Comparison of ENCODE assay signal across 9 mouse cellular contexts in the genomic region with DNA sequence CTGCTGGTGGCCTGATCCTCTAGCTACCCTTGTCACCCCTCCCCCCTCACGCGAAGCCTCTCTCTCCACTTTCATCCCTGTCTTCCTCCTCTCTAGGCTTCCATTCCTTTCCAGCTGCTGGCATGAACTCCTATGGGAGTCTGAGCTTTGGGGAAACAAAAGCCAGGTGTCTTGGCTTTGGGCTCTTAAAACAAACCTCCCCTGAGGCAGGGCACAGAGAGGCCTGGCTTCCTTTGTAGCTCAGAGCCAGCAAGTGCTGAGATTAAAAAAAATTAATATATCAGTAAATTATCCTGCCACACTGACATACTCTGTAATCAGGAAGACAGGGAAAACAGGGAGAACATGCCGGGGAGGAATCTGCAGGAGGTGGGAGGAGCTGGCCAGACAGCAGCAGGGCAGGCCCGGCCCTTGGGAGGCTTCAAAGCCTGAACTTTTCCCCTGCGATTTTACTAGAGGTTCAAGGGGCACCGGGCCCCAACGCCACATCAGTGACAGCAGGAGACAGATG.
A peak's percentile ranks its signal among the peaks of the same experiment; 100 is the strongest.
DNase-seq lines count a peak whose midpoint lies in the region; ATAC-seq lines count a peak whose summit lies in the region.
"Had no signal": no experiment of that assay in that cellular context is flagged by ENCODE, and none has a peak within 500 bp of the region (broad histone marks: within the 10 kb centered on the region; RNA-seq: fewer than 3 reads in every experiment).

No protein-coding gene starts in this region.

- no peak overlapping the region for H3K4me2 ChIP-seq in limb, embryonic 11.5 days (ENCODE audit: low read depth, severe bottlenecking)
- H3K4me2 ChIP-seq in stomach, embryonic 16.5 days (ENCODE audit: low read depth, low read length) = no peak overlapping the region
- no peak overlapping the region for H3K4me2 ChIP-seq in forebrain, embryonic 11.5 days (ENCODE audit: low read depth, low read length, severe bottlenecking)

- no peaks in the 10 kb centered on the region for H3K36me3 ChIP-seq in limb, embryonic 11.5 days (ENCODE audit: control insufficient read depth, insufficient read depth, low read length)
- no peaks in the 10 kb centered on the region for H3K36me3 ChIP-seq in stomach, embryonic 16.5 days (ENCODE audit: control insufficient read depth, insufficient read depth, low read length)
- H3K36me3 ChIP-seq in forebrain, embryonic 11.5 days (ENCODE audit: control insufficient read depth, insufficient read depth, low read length) = no peaks in the 10 kb centered on the region

- no peak; the same call in 1 of the 2 replicates for ATAC-seq in limb, embryonic 11.5 days (ENCODE audit: insufficient number of reproducible peaks, low FRiP score, low TSS enrichment, low read depth)
- peak; percentile 65 for ATAC-seq in stomach, embryonic 16.5 days (ENCODE audit: insufficient read depth, low FRiP score)
- ATAC-seq in forebrain, embryonic 11.5 days (replicated peaks; ENCODE audit: low FRiP score) = no peak

- H3K27me3 ChIP-seq in limb, embryonic 11.5 days (ENCODE audit: control insufficient read depth, insufficient read depth, low read length) = no peaks in the 10 kb centered on the region
- H3K27me3 ChIP-seq in stomach, embryonic 16.5 days (ENCODE audit: control insufficient read depth, insufficient read depth, low read length) = no peaks in the 10 kb centered on the region
- no peaks in the 10 kb centered on the region for H3K27me3 ChIP-seq in forebrain, embryonic 11.5 days (ENCODE audit: control insufficient read depth, insufficient read depth, low read length)

- no peak overlapping the region for H3K27ac ChIP-seq in limb, embryonic 11.5 days (replicated peaks; ENCODE audit: low read depth, low read length)
- H3K27ac ChIP-seq in stomach, embryonic 16.5 days (ENCODE audit: low read length) = peak overlapping the region; percentile 8; the same call in 1 of the 2 replicates
- H3K27ac ChIP-seq in forebrain, embryonic 11.5 days (ENCODE audit: low read depth, low read length) = no peak overlapping the region

- H3K9me3 ChIP-seq in limb, embryonic 11.5 days (ENCODE audit: control insufficient read depth, low read length) = no peaks in the 10 kb centered on the region
- H3K9me3 ChIP-seq in stomach, embryonic 16.5 days (replicated peaks; ENCODE audit: control insufficient read depth, low read length) = no peaks in the 10 kb centered on the region
- H3K9me3 ChIP-seq in forebrain, embryonic 11.5 days (ENCODE audit: control insufficient read depth, low read length) = no peaks in the 10 kb centered on the region

- no peak overlapping the region for H3K4me3 ChIP-seq in limb, embryonic 11.5 days (ENCODE audit: low read depth, low read length)
- no peak overlapping the region for H3K4me3 ChIP-seq in stomach, embryonic 16.5 days (replicated peaks; ENCODE audit: low read length)
- H3K4me3 ChIP-seq in forebrain, embryonic 11.5 days (ENCODE audit: low read depth, low read length) = no peak overlapping the region

- H3K9ac ChIP-seq in limb, embryonic 11.5 days (ENCODE audit: low read length) = no peak overlapping the region
- no peak overlapping the region for H3K9ac ChIP-seq in stomach, embryonic 16.5 days (ENCODE audit: low read length)
- no peak overlapping the region for H3K9ac ChIP-seq in forebrain, embryonic 11.5 days (ENCODE audit: low read length)

- DNase-seq in lung, adult 18-20 months = peak; percentile 10
- no peak for DNase-seq in lung, postnatal 25 days (ENCODE audit: low spot score)
- DNase-seq in heart, postnatal 14 days = peak; percentile 6 to 13
- DNase-seq in limb, embryonic 11.5 days (ENCODE audit: low spot score) = peak; percentile 47
- no peak for DNase-seq in T-cell, adult 2 months (ENCODE audit: low spot score)
- no peak for DNase-seq in forebrain, embryonic 11.5 days (ENCODE audit: low spot score)
- no peak for DNase-seq in thymus, postnatal 14 days
- DNase-seq: gastrocnemius, postnatal 36 days had no signal

- intact Hi-C loops in heart, postnatal 14 days (cut with DNase I) = no loop called here

- WGBS in limb, embryonic 11.5 days = 11% methylated on average over 7 of the region's 7 CpGs
- 10% methylated on average over 7 of the region's 7 CpGs for WGBS in stomach, embryonic 16.5 days
- WGBS in forebrain, embryonic 11.5 days = 24% methylated on average over 7 of the region's 7 CpGs

- peaks cover 7% of the 10 kb centered on the region; the same call in 1 of the 2 replicates for H3K4me1 ChIP-seq in limb, embryonic 11.5 days (ENCODE audit: control insufficient read depth, insufficient read depth, low read length)
- H3K4me1 ChIP-seq in stomach, embryonic 16.5 days (ENCODE audit: control insufficient read depth, insufficient read depth, low read length) = peaks cover 14% of the 10 kb centered on the region
- H3K4me1 ChIP-seq in forebrain, embryonic 11.5 days (replicated peaks; ENCODE audit: control insufficient read depth, insufficient read depth, low read length) = no peaks in the 10 kb centered on the region

Comparison
In these comparisons a context has a peak if more than half of its experiments do, and no peak if none do; other contexts are left out.
1. DNase-seq: peak in lung, adult 18-20 months (2 of 2), heart, postnatal 14 days (2 of 2) and limb, embryonic 11.5 days (single experiment); none in lung, postnatal 25 days (single experiment), T-cell, adult 2 months (single experiment), forebrain, embryonic 11.5 days (single experiment) and thymus, postnatal 14 days (single experiment).